Mouse (Mus musculus) midbrain, embryonic 15.5 days (tissue): ENCODE measurements around the gene Cog6. TPM values are rescaled to one million over a fixed set of nuclear protein-coding genes. Genes with fewer than 3 reads are reported as not detected.

Source experiments
- polyA plus RNA-seq: library from polyadenylated mRNA; unstranded; fragments of >200 nt; fragmentation: Nextera tagmentation; extraction: Ambion mirVana; gene quantifications from 2 replicates; pipeline ENCODE4 v1.2.1, GENCODE M21; 2015

The Cog6 gene
- polyA plus RNA-seq, 1 experiment from 2014 or later = 63.8 TPM

Other genes starting within 250 kb of the Cog6 start
- gene Lhfp, start 24.3 kb upstream of the Cog6 start, polyA plus RNA-seq = 64.8 and 65.0 TPM in 2 replicates